Mouse (Mus musculus): Measurements from ENCODE around the gene Tmem233.

GRCm38 (mm10) chr5:116009884-116010627 lies 73.0 kb downstream of the Tmem233 start:
- TF ChIP-seq CTCF (conservative IDR thresholded peaks at IDR 0.05; ENCODE audit: low read length) (no peak), POU5F1 (IDR thresholded peaks at IDR 0.05; ENCODE audit: borderline replicate concordance, low read length) (no peak), NANOG (IDR thresholded peaks at IDR 0.05; ENCODE audit: borderline replicate concordance, low read length) (no peak)
